Mouse (Mus musculus) lung, adult 2 months (tissue): ENCODE data around the gene Rnf208.

Experiments used
- CTCF ChIP-seq: fragments of 200-500 bp; IDR thresholded peaks from 2 replicates; pipeline ENCODE4 v1.5.1; 2011; ENCODE audit warnings: mild to moderate bottlenecking, low read length, control low read depth; ENCODE audit not compliant: insufficient read depth
- POLR2A ChIP-seq: fragments of 200-500 bp; IDR thresholded peaks from 2 replicates; pipeline ENCODE4 v1.6.1; 2011; ENCODE audit warnings: low read depth, mild to moderate bottlenecking, control low read depth, low read length, borderline replicate concordance; ENCODE audit errors: extremely low read depth

DNA sequence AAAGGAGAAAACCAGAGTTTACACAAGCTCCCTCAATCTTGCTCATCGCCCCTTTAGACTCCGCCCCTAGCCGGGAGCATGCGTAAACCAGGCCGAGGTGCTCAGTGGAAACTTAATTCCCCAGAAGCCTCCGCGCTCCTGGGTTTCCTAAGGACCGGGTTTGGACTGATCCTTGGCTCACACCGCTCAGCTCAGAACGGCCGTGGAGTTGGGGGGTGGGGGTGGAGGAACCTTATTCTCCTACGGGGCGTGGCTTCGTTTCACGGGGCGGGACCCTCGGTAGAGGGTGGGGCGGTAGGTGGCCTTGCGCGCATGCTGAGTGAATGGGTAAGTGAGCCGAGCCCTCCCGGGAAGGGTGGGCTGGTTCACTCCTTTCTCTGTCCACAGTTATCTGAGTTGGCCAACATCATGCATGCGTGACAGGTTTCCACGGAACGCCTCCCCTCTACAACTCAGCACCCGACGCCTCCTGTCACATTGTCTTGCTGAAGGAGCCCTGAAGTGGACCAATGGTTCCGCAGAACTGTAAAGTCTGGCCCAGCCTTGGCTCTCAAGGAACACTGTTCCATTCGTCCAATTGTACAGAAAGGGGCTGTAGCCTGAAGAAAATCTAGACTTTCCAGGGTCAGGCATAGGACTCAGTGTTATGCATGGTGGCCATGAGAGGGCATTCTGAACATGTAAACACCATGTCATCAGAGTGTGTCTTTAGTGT lies 1.2 kb upstream of the Rnf208 start:
- TF ChIP-seq CTCF (no peak), POLR2A (peak; percentile 38; the same call in 1 of the 2 replicates)
